Mouse (Mus musculus): Measurements from ENCODE around the gene Coro7. TPM values are rescaled to one million over a fixed set of nuclear protein-coding genes. Genes with fewer than 3 reads are reported as not detected.

The Coro7 gene
- polyA plus RNA-seq, 1 experiment from 2014 or later, result 13.7 TPM

GRCm38 (mm10) chr16:4593971-4594813, 85.4 kb downstream of the Coro7 start, which contains the start of gene Glis2:
Glis2 (plus strand) TSS chr16:4594713.
- no peaks in the 10 kb centered on the region for H3K27me3 ChIP-seq (ENCODE audit: control insufficient read depth, insufficient read depth, low read length)
- H3K4me2 ChIP-seq (ENCODE audit: low read depth, low read length), result peak within 1 kb of the TSS; percentile 67
- H3K27ac ChIP-seq (ENCODE audit: low read length), result peak within 1 kb of the TSS; percentile 93
- peak within 1 kb of the TSS; percentile 83 for H3K4me3 ChIP-seq (ENCODE audit: low read length)
- H3K4me1 ChIP-seq (ENCODE audit: control insufficient read depth, insufficient read depth, low read length), result peaks cover 50% of the 10 kb centered on the region
- peaks cover 8% of the 10 kb centered on the region for H3K36me3 ChIP-seq (ENCODE audit: control insufficient read depth, insufficient read depth)
- ATAC-seq (replicated peaks; ENCODE audit: extremely low read depth, insufficient read depth, low FRiP score), result peak; percentile 84
- under 1% methylated on average over 35 of the region's 74 CpGs for WGBS
- H3K9ac ChIP-seq (ENCODE audit: low read length), result peak within 1 kb of the TSS; percentile 89
- no peaks in the 10 kb centered on the region for H3K9me3 ChIP-seq (replicated peaks; ENCODE audit: control insufficient read depth, low read length)

- Histone ChIP-seq H3K9ac (ENCODE audit: low read length) (peak overlapping the region; percentile 89), H3K4me3 (ENCODE audit: low read length) (peak overlapping the region; percentile 83), H3K9me3 (replicated peaks; ENCODE audit: control insufficient read depth, low read length) (no peaks in the 10 kb centered on the region), H3K36me3 (ENCODE audit: control insufficient read depth, insufficient read depth) (peaks cover 8% of the 10 kb centered on the region), H3K27me3 (ENCODE audit: control insufficient read depth, insufficient read depth, low read length) (no peaks in the 10 kb centered on the region), H3K4me1 (ENCODE audit: control insufficient read depth, insufficient read depth, low read length) (peaks cover 40% of the 10 kb centered on the region), H3K4me2 (ENCODE audit: low read depth, low read length) (peak overlapping the region; percentile 67), H3K27ac (ENCODE audit: low read length) (peak overlapping the region; percentile 93)
- ATAC-seq (replicated peaks; ENCODE audit: extremely low read depth, insufficient read depth, low FRiP score), result no peak
- 13% methylated on average over 32 of the region's 32 CpGs for WGBS
Observed at GRCm38 (mm10) chr16:4592909-4593875, 86.4 kb downstream of the Coro7 start.

- Histone ChIP-seq H3K4me1 (ENCODE audit: control insufficient read depth, insufficient read depth, low read length) (peaks cover 27% of the 10 kb centered on the region), H3K36me3 (ENCODE audit: control insufficient read depth, insufficient read depth) (peaks cover 8% of the 10 kb centered on the region)
- 92% methylated on average over 9 of the region's 9 CpGs for WGBS
Observed at GRCm38 (mm10) chr16:4590236-4590635, 89.3 kb downstream of the Coro7 start.

GRCm38 (mm10) chr16:4587516-4588210, 91.9 kb downstream of the Coro7 start:
- no peaks in the 10 kb centered on the region for H3K27me3 ChIP-seq (ENCODE audit: control insufficient read depth, insufficient read depth, low read length)
- peaks cover 8% of the 10 kb centered on the region for H3K36me3 ChIP-seq (ENCODE audit: control insufficient read depth, insufficient read depth)
- peak overlapping the region; percentile 77 for H3K9ac ChIP-seq (ENCODE audit: low read length)
- no peak overlapping the region; the same call in 1 of the 2 replicates for H3K4me2 ChIP-seq (ENCODE audit: low read depth, low read length)
- H3K4me1 ChIP-seq (ENCODE audit: control insufficient read depth, insufficient read depth, low read length), result peaks cover 20% of the 10 kb centered on the region
- 40% methylated on average over 5 of the region's 5 CpGs for WGBS
- H3K4me3 ChIP-seq (ENCODE audit: low read length), result no peak overlapping the region
- peak overlapping the region; percentile 96 for H3K27ac ChIP-seq (ENCODE audit: low read length)
- no peak for ATAC-seq (replicated peaks; ENCODE audit: extremely low read depth, insufficient read depth, low FRiP score)
- H3K9me3 ChIP-seq (replicated peaks; ENCODE audit: control insufficient read depth, low read length), result no peaks in the 10 kb centered on the region

More at GRCm38 (mm10) chr16:4590236-4590635, 89.3 kb downstream of the Coro7 start:
- no peak for ATAC-seq (replicated peaks; ENCODE audit: extremely low read depth, insufficient read depth, low FRiP score)
- no peak overlapping the region for H3K9ac ChIP-seq (ENCODE audit: low read length)
- no peak overlapping the region for H3K27ac ChIP-seq (ENCODE audit: low read length)
- H3K9me3 ChIP-seq (replicated peaks; ENCODE audit: control insufficient read depth, low read length), result no peaks in the 10 kb centered on the region
- no peaks in the 10 kb centered on the region for H3K27me3 ChIP-seq (ENCODE audit: control insufficient read depth, insufficient read depth, low read length)
- H3K4me3 ChIP-seq (ENCODE audit: low read length), result no peak overlapping the region
- H3K4me2 ChIP-seq (ENCODE audit: low read depth, low read length), result no peak overlapping the region

GRCm38 (mm10) chr16:4586531-4587123, 93.0 kb downstream of the Coro7 start:
- Histone ChIP-seq H3K4me3 (ENCODE audit: low read length) (peak overlapping the region; percentile 57), H3K4me2 (ENCODE audit: low read depth, low read length) (peak overlapping the region; percentile 74), H3K9ac (ENCODE audit: low read length) (peak overlapping the region; percentile 77), H3K4me1 (ENCODE audit: control insufficient read depth, insufficient read depth, low read length) (peaks cover 17% of the 10 kb centered on the region), H3K9me3 (replicated peaks; ENCODE audit: control insufficient read depth, low read length) (no peaks in the 10 kb centered on the region), H3K36me3 (ENCODE audit: control insufficient read depth, insufficient read depth) (peaks cover 8% of the 10 kb centered on the region), H3K27ac (ENCODE audit: low read length) (peak overlapping the region; percentile 96), H3K27me3 (ENCODE audit: control insufficient read depth, insufficient read depth, low read length) (no peaks in the 10 kb centered on the region)
- peak; percentile 99 for ATAC-seq (replicated peaks; ENCODE audit: extremely low read depth, insufficient read depth, low FRiP score)
- under 1% methylated on average over 43 of the region's 43 CpGs for WGBS

- 0 out of 2 replicates have a peak, but pooled peaks have one; percentile 1 for ATAC-seq (replicated peaks; ENCODE audit: extremely low read depth, insufficient read depth, low FRiP score)
- Histone ChIP-seq H3K4me2 (ENCODE audit: low read depth, low read length) (peak overlapping the region; percentile 74), H3K27me3 (ENCODE audit: control insufficient read depth, insufficient read depth, low read length) (no peaks in the 10 kb centered on the region), H3K36me3 (ENCODE audit: control insufficient read depth, insufficient read depth) (peaks cover 6% of the 10 kb centered on the region), H3K4me1 (ENCODE audit: control insufficient read depth, insufficient read depth, low read length) (peaks cover 17% of the 10 kb centered on the region), H3K9ac (ENCODE audit: low read length) (peak overlapping the region; percentile 72), H3K9me3 (replicated peaks; ENCODE audit: control insufficient read depth, low read length) (no peaks in the 10 kb centered on the region), H3K27ac (ENCODE audit: low read length) (peak overlapping the region; percentile 81), H3K4me3 (ENCODE audit: low read length) (peak overlapping the region; percentile 57)
- 9% methylated on average over 14 of the region's 14 CpGs for WGBS
Observed at GRCm38 (mm10) chr16:4585642-4586530, 93.7 kb downstream of the Coro7 start.

- H3K36me3 ChIP-seq (ENCODE audit: control insufficient read depth, insufficient read depth), result no peaks in the 10 kb centered on the region
- no peaks in the 10 kb centered on the region for H3K27me3 ChIP-seq (ENCODE audit: control insufficient read depth, insufficient read depth, low read length)
- H3K9me3 ChIP-seq (replicated peaks; ENCODE audit: control insufficient read depth, low read length), result no peaks in the 10 kb centered on the region
- no peak overlapping the region for H3K4me2 ChIP-seq (ENCODE audit: low read depth, low read length)
- H3K27ac ChIP-seq (ENCODE audit: low read length), result no peak overlapping the region
- 67% methylated on average over 5 of the region's 5 CpGs for WGBS
- H3K9ac ChIP-seq (ENCODE audit: low read length), result no peak overlapping the region
- ATAC-seq (replicated peaks; ENCODE audit: extremely low read depth, insufficient read depth, low FRiP score), result no peak
- no peak overlapping the region for H3K4me3 ChIP-seq (ENCODE audit: low read length)
- H3K4me1 ChIP-seq (ENCODE audit: control insufficient read depth, insufficient read depth, low read length), result peaks cover 17% of the 10 kb centered on the region
Observed at GRCm38 (mm10) chr16:4584438-4584837, 95.1 kb downstream of the Coro7 start.
